Mouse (Mus musculus): ENCODE results near the gene Rhebl1. TPM values are rescaled to one million over a fixed set of nuclear protein-coding genes. Genes with fewer than 3 reads are reported as not detected.
A peak's percentile ranks its signal among the peaks of the same experiment; 100 is the strongest.

Rhebl1 gene
- polyA plus RNA-seq, 1 experiment from 2014 or later: 16.7 TPM

DNA sequence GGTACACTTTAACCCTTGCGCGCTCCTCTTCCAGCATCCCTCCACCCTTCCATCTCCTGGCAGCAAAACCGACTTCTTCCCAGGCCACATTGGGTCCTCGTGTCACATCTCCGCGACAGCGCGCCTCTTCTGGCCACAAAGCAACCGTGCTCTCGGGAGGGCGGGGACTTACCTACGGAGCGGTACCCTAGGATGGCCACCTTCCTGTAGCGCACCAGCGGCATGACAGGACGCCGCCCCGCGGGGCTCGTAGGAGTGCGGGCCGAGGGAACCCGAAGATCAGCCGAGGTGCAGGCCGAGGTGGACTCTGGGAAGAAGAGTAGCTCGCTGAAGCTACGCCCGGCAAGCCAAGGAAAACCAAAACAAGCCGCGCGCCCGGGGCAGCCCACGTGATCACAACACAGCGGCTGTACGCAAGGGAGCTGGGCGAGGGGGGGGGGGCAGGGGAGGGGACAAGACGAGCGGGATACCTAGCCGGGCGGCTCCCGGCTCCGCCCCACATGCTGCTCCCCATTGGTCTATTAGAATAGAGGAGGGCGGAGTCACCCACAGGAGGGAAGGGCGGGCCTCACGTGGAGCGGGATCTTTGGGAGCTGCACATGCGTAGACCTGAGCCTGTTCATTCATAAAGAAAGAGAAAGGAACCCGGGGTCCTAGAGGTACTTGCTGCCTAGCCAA lies 13.2 kb downstream of the Rhebl1 start:
- Histone ChIP-seq H3K27me3 (ENCODE audit: insufficient read depth, low read length) (no peaks in the 10 kb centered on the region), H3K9ac (replicated peaks; ENCODE audit: low read length) (peak overlapping the region; percentile 80)

GRCm38 (mm10) chr15:98877331-98877730 lies 17.0 kb downstream of the Rhebl1 start:
- no peak overlapping the region for H3K4me2 ChIP-seq (replicated peaks; ENCODE audit: low read depth, low read length)
- no peak for ATAC-seq (ENCODE audit: low FRiP score, low TSS enrichment)
- no peaks in the 10 kb centered on the region for H3K27me3 ChIP-seq (ENCODE audit: insufficient read depth, low read length)
- H3K27ac ChIP-seq (ENCODE audit: low read length): no peak overlapping the region
- no peaks in the 10 kb centered on the region for H3K9me3 ChIP-seq (ENCODE audit: low read length)
- no peak overlapping the region for H3K9ac ChIP-seq (replicated peaks; ENCODE audit: low read length)
- H3K36me3 ChIP-seq (ENCODE audit: insufficient read depth, low read length): no peaks in the 10 kb centered on the region; the same call in 1 of the 2 replicates
- H3K4me1 ChIP-seq (ENCODE audit: insufficient read depth, low read length): peaks cover 21% of the 10 kb centered on the region
- no peak overlapping the region for H3K4me3 ChIP-seq (ENCODE audit: low read length)
- WGBS: 22% methylated on average over 3 of the region's 3 CpGs

More for the DNA sequence above, 13.2 kb downstream of the Rhebl1 start:
- Histone ChIP-seq H3K4me1 (ENCODE audit: insufficient read depth, low read length) (peaks cover 16% of the 10 kb centered on the region), H3K36me3 (ENCODE audit: insufficient read depth, low read length) (no peaks in the 10 kb centered on the region; the same call in 1 of the 2 replicates), H3K4me3 (ENCODE audit: low read length) (peak overlapping the region; percentile 78), H3K4me2 (replicated peaks; ENCODE audit: low read depth, low read length) (peak overlapping the region; percentile 96), H3K9me3 (ENCODE audit: low read length) (no peaks in the 10 kb centered on the region), H3K27ac (ENCODE audit: low read length) (peak overlapping the region; percentile 91)
- under 1% methylated on average over 45 of the region's 48 CpGs for WGBS
- peak; percentile 98 for ATAC-seq (ENCODE audit: low FRiP score, low TSS enrichment)

- H3K9ac ChIP-seq (replicated peaks; ENCODE audit: low read length): peak overlapping the region; percentile 99
- H3K4me1 ChIP-seq (ENCODE audit: insufficient read depth, low read length): peaks cover 32% of the 10 kb centered on the region
- 1% methylated on average over 49 of the region's 51 CpGs for WGBS
- peak overlapping the region; percentile 90 for H3K4me2 ChIP-seq (replicated peaks; ENCODE audit: low read depth, low read length)
- ATAC-seq (ENCODE audit: low FRiP score, low TSS enrichment): peak; percentile 80
- H3K27ac ChIP-seq (ENCODE audit: low read length): peak overlapping the region; percentile 99
- H3K27me3 ChIP-seq (ENCODE audit: insufficient read depth, low read length): no peaks in the 10 kb centered on the region
- H3K9me3 ChIP-seq (ENCODE audit: low read length): no peaks in the 10 kb centered on the region
- H3K4me3 ChIP-seq (ENCODE audit: low read length): peak overlapping the region; percentile 98
- H3K36me3 ChIP-seq (ENCODE audit: insufficient read depth, low read length): no peaks in the 10 kb centered on the region
These were observed 22.1 kb downstream of the Rhebl1 start for GRCm38 (mm10) chr15:98871916-98872888.

- peak; percentile 80 for ATAC-seq (ENCODE audit: low FRiP score, low TSS enrichment)
- peaks cover 32% of the 10 kb centered on the region for H3K4me1 ChIP-seq (ENCODE audit: insufficient read depth, low read length)
- under 1% methylated on average over 43 of the region's 94 CpGs for WGBS
- peaks cover 4% of the 10 kb centered on the region for H3K36me3 ChIP-seq (ENCODE audit: insufficient read depth, low read length)
- peak within 1 kb of the TSS; percentile 98 for H3K4me3 ChIP-seq (ENCODE audit: low read length)
- peak within 1 kb of the TSS; percentile 90 for H3K4me2 ChIP-seq (replicated peaks; ENCODE audit: low read depth, low read length)
- no peaks in the 10 kb centered on the region for H3K27me3 ChIP-seq (ENCODE audit: insufficient read depth, low read length)
- peak within 1 kb of the TSS; percentile 99 for H3K9ac ChIP-seq (replicated peaks; ENCODE audit: low read length)
- peak within 1 kb of the TSS; percentile 99 for H3K27ac ChIP-seq (ENCODE audit: low read length)
- H3K9me3 ChIP-seq (ENCODE audit: low read length): no peaks in the 10 kb centered on the region
These were observed 23.0 kb downstream of the Rhebl1 start, which contains the start of gene Kmt2d for GRCm38 (mm10) chr15:98871070-98871915. Gene Kmt2d (minus strand): TSS chr15:98871204.

DNA sequence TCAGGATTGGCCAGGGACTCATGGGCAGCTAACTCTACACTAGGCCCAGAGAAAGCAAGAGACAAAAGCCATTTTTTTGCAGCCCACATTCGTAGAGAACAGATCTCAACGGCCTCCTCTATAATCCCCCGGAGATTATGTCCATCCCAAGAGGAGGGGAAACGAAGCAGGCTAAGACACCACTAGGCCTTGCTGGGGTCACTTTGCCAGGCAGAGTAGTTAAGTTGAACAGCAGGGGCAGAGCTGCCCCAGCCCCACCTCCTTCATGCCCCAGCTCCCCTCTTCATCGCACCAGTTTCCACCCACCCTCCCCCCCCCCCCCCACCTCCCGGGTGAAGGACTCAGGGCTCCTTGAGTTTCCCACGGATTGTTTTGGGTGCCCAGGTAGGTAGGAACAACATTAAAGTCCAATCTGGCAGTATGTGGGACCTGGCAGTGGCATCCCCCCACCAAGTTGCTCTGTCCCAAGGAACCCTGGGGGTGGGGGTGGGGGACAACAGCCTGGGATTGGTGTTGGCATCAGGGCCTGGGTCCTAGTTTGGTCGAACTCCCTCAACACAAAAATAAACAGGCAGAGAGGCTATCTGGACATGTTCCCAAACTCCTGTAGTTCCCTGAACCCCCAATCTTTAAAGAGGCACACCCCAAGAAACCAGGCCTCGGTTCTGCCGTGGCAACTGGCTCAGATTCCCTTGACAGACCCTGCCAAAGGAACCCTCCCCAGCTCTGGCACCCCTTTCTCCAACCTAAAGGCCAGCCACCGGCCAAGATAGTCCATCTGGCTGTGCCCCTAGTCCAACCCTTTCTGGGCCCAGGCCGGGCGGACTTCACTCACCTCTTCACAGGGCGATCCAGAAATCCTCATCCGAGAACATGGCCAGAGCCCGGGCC lies 23.9 kb downstream of the Rhebl1 start:
- H3K27me3 ChIP-seq (ENCODE audit: insufficient read depth, low read length): no peaks in the 10 kb centered on the region
- ATAC-seq (ENCODE audit: low FRiP score, low TSS enrichment): no peak
- H3K4me2 ChIP-seq (replicated peaks; ENCODE audit: low read depth, low read length): peak overlapping the region; percentile 90
- peak overlapping the region; percentile 99 for H3K27ac ChIP-seq (ENCODE audit: low read length)
- peak overlapping the region; percentile 98 for H3K4me3 ChIP-seq (ENCODE audit: low read length)
- H3K9me3 ChIP-seq (ENCODE audit: low read length): no peaks in the 10 kb centered on the region
- WGBS: under 1% methylated on average over 15 of the region's 16 CpGs
- peaks cover 12% of the 10 kb centered on the region for H3K36me3 ChIP-seq (ENCODE audit: insufficient read depth, low read length)
- H3K9ac ChIP-seq (replicated peaks; ENCODE audit: low read length): peak overlapping the region; percentile 99
- H3K4me1 ChIP-seq (ENCODE audit: insufficient read depth, low read length): peaks cover 32% of the 10 kb centered on the region

DNA sequence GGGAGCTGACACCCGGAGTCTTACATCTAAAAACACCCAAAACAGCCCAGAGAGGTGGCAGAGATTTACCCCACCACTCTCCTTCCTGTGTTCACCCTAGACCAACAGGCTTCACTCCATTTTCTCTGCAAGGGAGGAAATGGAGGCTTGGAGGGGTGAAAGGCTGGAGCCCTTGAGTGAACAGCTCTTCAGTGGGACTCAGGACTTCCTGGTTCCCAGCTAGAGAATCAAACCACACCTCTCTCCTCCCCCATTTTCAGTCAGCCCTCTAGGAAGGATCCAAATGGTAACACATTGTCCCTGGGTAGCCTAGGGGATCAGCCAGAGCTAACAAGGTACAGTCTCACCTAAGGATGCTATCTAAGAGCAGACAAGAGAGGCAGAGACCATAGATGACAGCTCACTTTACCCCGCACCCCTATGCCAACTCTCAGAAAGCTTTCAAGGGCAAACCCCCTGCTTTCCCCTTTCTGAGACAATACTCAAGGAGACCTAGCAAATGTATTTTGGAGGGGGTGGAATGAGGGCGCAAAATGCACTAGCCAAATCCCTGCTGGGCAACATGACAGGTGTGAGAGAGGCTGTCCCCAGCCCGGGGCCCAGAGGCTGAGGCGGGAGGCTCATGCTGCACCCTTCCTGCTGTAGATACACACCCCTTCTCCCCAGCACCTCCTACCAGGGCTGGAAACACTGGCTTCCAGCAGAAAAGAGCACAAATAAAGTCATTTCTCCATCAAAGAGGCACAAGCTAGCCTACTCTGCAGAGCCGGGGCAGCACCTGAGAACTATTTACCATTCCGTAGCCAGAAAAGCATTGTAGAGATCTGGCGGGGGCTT lies 24.8 kb downstream of the Rhebl1 start:
- Histone ChIP-seq H3K9ac (replicated peaks; ENCODE audit: low read length) (peak overlapping the region; percentile 99), H3K4me1 (ENCODE audit: insufficient read depth, low read length) (peaks cover 32% of the 10 kb centered on the region), H3K27me3 (ENCODE audit: insufficient read depth, low read length) (no peaks in the 10 kb centered on the region), H3K36me3 (ENCODE audit: insufficient read depth, low read length) (peaks cover 21% of the 10 kb centered on the region), H3K27ac (ENCODE audit: low read length) (peak overlapping the region; percentile 99), H3K9me3 (ENCODE audit: low read length) (no peaks in the 10 kb centered on the region), H3K4me2 (replicated peaks; ENCODE audit: low read depth, low read length) (peak overlapping the region; percentile 90), H3K4me3 (ENCODE audit: low read length) (peak overlapping the region; percentile 98)
- no peak for ATAC-seq (ENCODE audit: low FRiP score, low TSS enrichment)
- 5% methylated on average over 8 of the region's 8 CpGs for WGBS

DNA sequence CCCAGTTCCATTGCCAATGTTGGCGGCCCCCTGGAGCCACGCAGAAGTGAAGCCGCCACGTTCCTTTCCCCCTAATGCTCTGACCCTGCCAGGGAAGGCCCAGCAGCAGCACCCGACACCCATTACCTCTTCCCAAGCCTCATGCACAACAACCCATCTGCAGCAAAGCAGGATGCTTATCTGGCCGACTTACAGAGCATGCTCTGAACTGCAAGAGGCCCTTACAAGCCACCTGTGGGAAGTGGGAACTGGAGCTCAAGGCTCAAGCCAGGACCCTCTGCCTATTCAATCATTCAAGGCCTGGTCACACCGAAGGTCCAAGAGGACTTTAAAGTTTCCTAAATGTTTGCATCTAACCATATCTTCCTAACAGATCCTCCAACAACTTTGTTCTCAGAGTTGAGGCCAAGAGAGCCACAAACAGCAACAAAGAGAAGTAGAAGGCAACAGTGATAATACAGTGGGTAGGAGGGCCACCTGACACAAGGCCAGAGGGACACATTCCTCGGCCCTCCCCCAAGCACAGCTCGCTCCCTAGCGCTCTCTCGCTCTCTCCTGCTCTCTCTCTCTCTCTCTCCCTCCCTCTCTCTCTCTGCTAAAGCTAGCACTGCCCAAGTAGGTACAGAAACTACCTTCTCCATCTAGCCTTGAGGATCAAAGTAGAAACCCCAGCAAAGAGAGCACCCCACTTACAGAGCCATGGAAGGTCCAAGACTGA lies 25.8 kb downstream of the Rhebl1 start:
- peak overlapping the region; percentile 90 for H3K4me2 ChIP-seq (replicated peaks; ENCODE audit: low read depth, low read length)
- ATAC-seq (ENCODE audit: low FRiP score, low TSS enrichment): no peak
- WGBS: 29% methylated on average over 11 of the region's 11 CpGs

More for the DNA sequence above, 25.8 kb downstream of the Rhebl1 start:
- Histone ChIP-seq H3K36me3 (ENCODE audit: insufficient read depth, low read length) (peaks cover 31% of the 10 kb centered on the region), H3K9me3 (ENCODE audit: low read length) (no peaks in the 10 kb centered on the region), H3K9ac (replicated peaks; ENCODE audit: low read length) (peak overlapping the region; percentile 99), H3K27me3 (ENCODE audit: insufficient read depth, low read length) (no peaks in the 10 kb centered on the region), H3K4me3 (ENCODE audit: low read length) (peak overlapping the region; percentile 98), H3K27ac (ENCODE audit: low read length) (peak overlapping the region; percentile 35; the same call in 1 of the 2 replicates), H3K4me1 (ENCODE audit: insufficient read depth, low read length) (peaks cover 32% of the 10 kb centered on the region)

Data from kidney, embryonic 16.5 days (tissue).